Mouse (Mus musculus): ENCODE results near the gene Pqbp1.
"Not testable (repeated sequence)": the region's sequence is repeated elsewhere in the genome, so short reads cannot be mapped to it uniquely, and the experiment has no call there.

Gene Pqbp1

GRCm38 (mm10) chrX:7898880-7899874 lies at the start of gene Pqbp1, which contains the start of gene Timm17b:
Pqbp1 (minus strand) TSS chrX:7899269.
Timm17b (plus strand) TSS chrX:7899357.
- peak; percentile 88 to 94 for DNase-seq

GRCm38 (mm10) chrX:7947900-7948492 lies 48.9 kb upstream of the Pqbp1 start:
- peak; percentile 93 to 95 for DNase-seq

- peak; percentile 37 to 57 for DNase-seq
Measured at GRCm38 (mm10) chrX:7947108-7947899, 48.2 kb upstream of the Pqbp1 start, which contains the start of gene Hdac6. Hdac6 (minus strand) TSS chrX:7947889.

GRCm38 (mm10) chrX:7945618-7946017 lies 46.5 kb upstream of the Pqbp1 start:
- no peak for DNase-seq

GRCm38 (mm10) chrX:7937667-7938066 lies 38.6 kb upstream of the Pqbp1 start:
- DNase-seq: no peak

GRCm38 (mm10) chrX:7936874-7937273 lies 37.8 kb upstream of the Pqbp1 start:
- no peak for DNase-seq

GRCm38 (mm10) chrX:7928270-7928790 lies 29.3 kb upstream of the Pqbp1 start, which contains the start of gene Eras:
Eras (minus strand) TSS chrX:7928607.
- DNase-seq: no peak

GRCm38 (mm10) chrX:7927116-7927515 lies 28.0 kb upstream of the Pqbp1 start:
- DNase-seq: no peak

GRCm38 (mm10) chrX:7926266-7926665 lies 27.2 kb upstream of the Pqbp1 start:
- no peak for DNase-seq

- DNase-seq: peak in 1 of 2 experiments; percentile 23
Measured at GRCm38 (mm10) chrX:7922032-7922431, 23.0 kb upstream of the Pqbp1 start.

GRCm38 (mm10) chrX:7919601-7920383 lies 20.7 kb upstream of the Pqbp1 start, which contains the start of gene Pcsk1n:
Pcsk1n (plus strand) TSS chrX:7919822.
- DNase-seq: peak; percentile 7 to 16

- DNase-seq: not testable (repeated sequence)
Measured at GRCm38 (mm10) chrX:7917960-7918359, 18.9 kb upstream of the Pqbp1 start.

GRCm38 (mm10) chrX:7915669-7916068 lies 16.6 kb upstream of the Pqbp1 start:
- peak; percentile 42 to 72 for DNase-seq

- peak in 1 of 2 experiments; percentile 44 for DNase-seq
Measured at GRCm38 (mm10) chrX:7910473-7910872, 11.4 kb upstream of the Pqbp1 start.

GRCm38 (mm10) chrX:7909242-7909641 lies 10.2 kb upstream of the Pqbp1 start, which contains the start of gene Gm10490:
Gm10490 (plus strand) TSS chrX:7909542.
- DNase-seq: not testable (repeated sequence)

GRCm38 (mm10) chrX:7907735-7908134 lies 8.7 kb upstream of the Pqbp1 start, which contains the start of gene Gm10491:
Gm10491 (minus strand) TSS chrX:7907835.
- DNase-seq: no peak

GRCm38 (mm10) chrX:7904441-7904840 lies 5.4 kb upstream of the Pqbp1 start:
- DNase-seq: no peak

- DNase-seq: no peak
Measured at GRCm38 (mm10) chrX:7898211-7898610, 858 bp downstream of the Pqbp1 start.

GRCm38 (mm10) chrX:7883841-7884567 lies 15.1 kb downstream of the Pqbp1 start, which contains the start of gene Slc35a2:
Slc35a2 (plus strand) TSS chrX:7884028.
- DNase-seq: peak; percentile 80 to 89

- DNase-seq: peak; percentile 59 to 75
Measured at GRCm38 (mm10) chrX:7879819-7880218, 19.2 kb downstream of the Pqbp1 start.
